Mouse (Mus musculus): Measurements from ENCODE around the gene Kdm5b. TPM values are rescaled to one million over a fixed set of nuclear protein-coding genes. Genes with fewer than 3 reads are reported as not detected.

The Kdm5b gene
- polyA plus RNA-seq, 1 experiment from 2014 or later, result 102 TPM

- Histone ChIP-seq H3K4me1 (replicated peaks; ENCODE audit: control insufficient read depth, insufficient read depth, low read length) (no peaks in the 10 kb centered on the region; the same call in 1 of the 2 replicates), H3K27ac (ENCODE audit: low read depth, low read length) (no peak overlapping the region), H3K9me3 (ENCODE audit: control insufficient read depth, low read length) (no peaks in the 10 kb centered on the region), H3K9ac (ENCODE audit: low read depth, low read length) (no peak overlapping the region), H3K36me3 (ENCODE audit: control insufficient read depth, insufficient read depth, low read length) (no peaks in the 10 kb centered on the region), H3K27me3 (ENCODE audit: control insufficient read depth, insufficient read depth, low read length) (0 out of 2 replicates have a peak, but pooled peaks cover 3% of the 10 kb centered on the region), H3K4me3 (ENCODE audit: low read depth, low read length) (no peak overlapping the region), H3K4me2 (replicated peaks; ENCODE audit: low read depth, low read length) (no peak overlapping the region)
- WGBS, result 15% methylated on average over 5 of the region's 6 CpGs
- no peak for ATAC-seq (ENCODE audit: low FRiP score)
- DNase-seq (ENCODE audit: low spot score), result peak; percentile 42
Observed at GRCm38 (mm10) chr1:134680617-134681016, 120.6 kb downstream of the Kdm5b start.

GRCm38 (mm10) chr1:134682460-134682859 is 122.5 kb downstream of the Kdm5b start:
- no peak overlapping the region for H3K4me2 ChIP-seq (replicated peaks; ENCODE audit: low read depth, low read length)
- ATAC-seq (ENCODE audit: low FRiP score), result no peak
- WGBS, result 62% methylated on average over 9 of the region's 9 CpGs

More at GRCm38 (mm10) chr1:134682460-134682859, 122.5 kb downstream of the Kdm5b start:
- H3K4me1 ChIP-seq (replicated peaks; ENCODE audit: control insufficient read depth, insufficient read depth, low read length), result no peaks in the 10 kb centered on the region
- H3K27me3 ChIP-seq (ENCODE audit: control insufficient read depth, insufficient read depth, low read length), result 0 out of 2 replicates have a peak, but pooled peaks cover 3% of the 10 kb centered on the region
- no peak overlapping the region for H3K27ac ChIP-seq (ENCODE audit: low read depth, low read length)
- no peak overlapping the region for H3K4me3 ChIP-seq (ENCODE audit: low read depth, low read length)
- DNase-seq (ENCODE audit: low spot score), result no peak
- no peaks in the 10 kb centered on the region for H3K36me3 ChIP-seq (ENCODE audit: control insufficient read depth, insufficient read depth, low read length)
- no peaks in the 10 kb centered on the region for H3K9me3 ChIP-seq (ENCODE audit: control insufficient read depth, low read length)
- H3K9ac ChIP-seq (ENCODE audit: low read depth, low read length), result no peak overlapping the region

Other genes with a start within 250 kb of the Kdm5b start
- gene Ppfia4, start 227.2 kb upstream of the Kdm5b start, polyA plus RNA-seq (2014; fragmentation: Nextera tagmentation; extraction: Ambion mirVana), result 1.9 and 2.1 TPM in 2 replicates
- gene Tmem183a, start 198.2 kb upstream of the Kdm5b start, polyA plus RNA-seq (2014; fragmentation: Nextera tagmentation; extraction: Ambion mirVana), result 126 and 128 TPM in 2 replicates
- gene 4933406M09Rik, start 174.2 kb upstream of the Kdm5b start, polyA plus RNA-seq (2014; fragmentation: Nextera tagmentation; extraction: Ambion mirVana), result not detected in 2 replicates
- gene Cyb5r1, start 154.6 kb upstream of the Kdm5b start, polyA plus RNA-seq (2014; fragmentation: Nextera tagmentation; extraction: Ambion mirVana), result 26.1 and 26.7 TPM in 2 replicates
- 77.7 and 81.7 TPM in 2 replicates for gene Adipor1, start 144.8 kb upstream of the Kdm5b start, polyA plus RNA-seq (2014; fragmentation: Nextera tagmentation; extraction: Ambion mirVana)
- gene Klhl12, start 104.6 kb upstream of the Kdm5b start, polyA plus RNA-seq (2014; fragmentation: Nextera tagmentation; extraction: Ambion mirVana), result 26.4 and 32.9 TPM in 2 replicates
- gene Rabif, start 65.5 kb upstream of the Kdm5b start, polyA plus RNA-seq (2014; fragmentation: Nextera tagmentation; extraction: Ambion mirVana), result 51.8 and 54.5 TPM in 2 replicates
- not detected in 2 replicates for gene Mgat4e, start 10.5 kb upstream of the Kdm5b start, polyA plus RNA-seq (2014; fragmentation: Nextera tagmentation; extraction: Ambion mirVana)
- 3.0 and 4.1 TPM in 2 replicates for gene Syt2, start 86.5 kb downstream of the Kdm5b start, polyA plus RNA-seq (2014; fragmentation: Nextera tagmentation; extraction: Ambion mirVana)